Mouse (Mus musculus): ENCODE measurements around the gene Hmgn3. TPM values are rescaled to one million over a fixed set of nuclear protein-coding genes. Genes with fewer than 3 reads are reported as not detected.

Gene Hmgn3
- polyA plus RNA-seq, 1 experiment from 2014 or later, result 141 TPM

DNA sequence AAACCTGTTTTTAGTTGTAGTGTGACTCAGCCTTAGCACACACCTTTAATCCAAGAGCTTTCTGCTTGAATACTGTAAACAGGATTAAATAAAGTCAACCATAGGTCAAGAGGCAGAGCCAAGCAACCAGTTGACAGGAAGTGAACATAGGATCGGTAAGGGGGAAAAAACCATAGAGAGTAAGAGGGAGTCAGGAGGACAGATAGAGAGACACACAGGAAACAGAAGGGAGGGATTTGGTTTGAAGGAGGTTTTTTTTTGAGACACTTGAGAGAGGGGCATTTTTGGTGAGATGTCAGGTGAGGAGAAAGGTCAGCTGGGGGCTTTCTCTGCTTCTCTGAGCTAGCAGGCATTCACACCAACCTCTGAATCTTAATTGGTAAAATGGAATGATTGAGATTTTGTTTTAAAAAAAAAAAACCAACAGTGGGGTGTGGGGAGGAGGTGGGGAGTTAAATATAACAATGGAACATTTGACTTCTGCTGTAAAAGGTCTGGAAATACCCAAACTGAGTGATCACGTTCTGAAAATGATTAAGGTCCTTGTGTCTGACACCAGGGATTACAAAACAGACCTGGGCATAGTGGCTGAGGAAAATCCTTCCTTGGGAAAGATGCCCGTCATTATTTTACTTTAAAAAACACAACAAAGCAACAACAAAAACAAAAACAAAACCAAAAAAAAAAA, 51.7 kb downstream of the Hmgn3 start:
- no peak overlapping the region for H3K9ac ChIP-seq
- H3K4me2 ChIP-seq (replicated peaks), result no peak overlapping the region
- no peak for ATAC-seq (ENCODE audit: low FRiP score)

DNA sequence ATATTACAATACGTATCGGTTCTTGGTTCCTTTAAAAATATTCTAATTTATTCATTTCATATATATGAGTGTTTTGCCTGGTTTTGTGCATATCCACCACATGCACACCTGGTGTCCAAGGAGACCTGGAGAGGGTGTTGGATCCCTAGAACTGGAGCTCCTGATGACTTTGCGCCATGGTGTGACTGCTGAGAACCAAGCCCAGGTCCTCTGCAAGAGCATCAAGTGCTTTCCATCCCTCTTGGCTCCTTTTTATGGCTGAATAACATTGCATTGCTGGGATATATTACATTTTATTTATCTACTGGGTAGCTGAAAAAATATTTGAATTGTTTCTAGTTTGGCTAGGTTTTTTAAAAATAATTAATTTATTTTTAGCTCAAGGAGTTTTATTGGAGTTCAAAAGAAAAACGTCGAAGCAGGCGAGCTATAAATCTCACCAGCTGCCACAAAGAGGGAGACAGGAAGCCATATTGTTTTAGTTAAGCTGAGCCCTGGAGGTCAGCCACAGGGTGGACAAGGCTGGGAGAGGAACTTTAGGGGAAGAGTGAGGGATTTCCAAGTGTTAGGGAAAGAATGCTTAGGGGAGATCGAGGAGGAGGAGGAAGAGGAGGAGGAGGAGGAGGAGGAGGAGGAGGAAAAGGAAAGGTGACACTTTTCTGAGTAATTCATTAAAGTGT, 62.6 kb downstream of the Hmgn3 start:
- WGBS, result 71% methylated on average over 7 of the region's 7 CpGs
- no peaks in the 10 kb centered on the region for H3K27me3 ChIP-seq
- H3K36me3 ChIP-seq, result no peaks in the 10 kb centered on the region
- no peak overlapping the region for H3K4me3 ChIP-seq
- no peak for ATAC-seq (ENCODE audit: low FRiP score)
- H3K9me3 ChIP-seq (replicated peaks), result no peaks in the 10 kb centered on the region
- H3K27ac ChIP-seq, result no peak overlapping the region
- 0 out of 2 replicates have a peak, but pooled peaks cover 3% of the 10 kb centered on the region for H3K4me1 ChIP-seq
- H3K9ac ChIP-seq, result no peak overlapping the region
- H3K4me2 ChIP-seq (replicated peaks), result no peak overlapping the region

More for the DNA sequence above, 51.7 kb downstream of the Hmgn3 start:
- H3K27me3 ChIP-seq, result no peaks in the 10 kb centered on the region
- H3K4me1 ChIP-seq, result 0 out of 2 replicates have a peak, but pooled peaks cover 5% of the 10 kb centered on the region
- no peaks in the 10 kb centered on the region for H3K9me3 ChIP-seq (replicated peaks)
- H3K4me3 ChIP-seq, result no peak overlapping the region
- WGBS, result 81% methylated on average over 3 of the region's 3 CpGs
- no peak overlapping the region for H3K27ac ChIP-seq
- no peaks in the 10 kb centered on the region for H3K36me3 ChIP-seq

DNA sequence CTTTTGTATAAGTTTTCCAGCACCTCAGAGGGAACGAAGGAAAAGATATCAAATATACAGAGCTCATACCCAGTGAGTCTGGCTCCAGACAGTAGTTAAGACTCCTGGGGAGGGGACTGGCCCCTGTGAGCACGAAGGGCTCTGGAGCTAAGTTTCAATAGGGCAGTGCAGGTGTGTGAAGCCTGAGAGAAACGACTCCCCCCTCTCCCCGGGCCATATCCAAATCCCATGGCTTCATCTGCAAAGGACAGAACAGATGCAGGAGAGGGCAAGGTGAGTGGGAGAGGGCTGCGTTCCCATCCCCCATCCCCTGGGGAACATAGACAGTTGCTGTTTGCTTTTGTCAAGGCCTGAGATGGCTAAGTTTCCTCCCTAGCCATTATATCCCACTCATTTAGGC, 63.4 kb downstream of the Hmgn3 start:
- Histone ChIP-seq H3K36me3 (no peaks in the 10 kb centered on the region), H3K4me1 (0 out of 2 replicates have a peak, but pooled peaks cover 3% of the 10 kb centered on the region), H3K9me3 (replicated peaks) (no peaks in the 10 kb centered on the region), H3K4me3 (no peak overlapping the region), H3K27ac (no peak overlapping the region), H3K27me3 (no peaks in the 10 kb centered on the region), H3K9ac (no peak overlapping the region), H3K4me2 (replicated peaks) (no peak overlapping the region)
- ATAC-seq (ENCODE audit: low FRiP score), result no peak
- 66% methylated on average over 5 of the region's 5 CpGs for WGBS

DNA sequence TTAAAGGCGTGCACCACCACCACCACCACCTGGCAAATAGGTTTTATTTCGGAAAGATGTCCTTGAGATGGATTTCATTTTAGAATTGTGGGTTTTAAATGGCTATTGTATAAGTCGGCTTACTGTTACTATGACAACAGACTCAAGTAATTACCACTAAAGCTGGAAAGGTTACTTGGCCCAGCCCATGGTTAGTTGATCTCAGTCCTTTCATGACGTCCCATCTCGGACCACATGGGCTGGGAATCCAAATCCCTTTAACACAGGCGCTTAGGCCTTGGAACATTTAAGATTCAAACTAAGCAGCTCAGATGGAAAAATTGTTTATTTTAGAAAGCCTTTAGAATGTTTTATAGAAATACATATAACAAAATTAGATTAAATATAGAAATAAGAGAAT, 64.2 kb downstream of the Hmgn3 start:
- no peak overlapping the region for H3K9ac ChIP-seq
- no peaks in the 10 kb centered on the region for H3K9me3 ChIP-seq (replicated peaks)
- 85% methylated on average over 6 of the region's 6 CpGs for WGBS
- no peaks in the 10 kb centered on the region for H3K27me3 ChIP-seq
- H3K27ac ChIP-seq, result no peak overlapping the region
- H3K36me3 ChIP-seq, result no peaks in the 10 kb centered on the region
- no peak overlapping the region for H3K4me2 ChIP-seq (replicated peaks)
- H3K4me1 ChIP-seq, result 0 out of 2 replicates have a peak, but pooled peaks cover 3% of the 10 kb centered on the region
- ATAC-seq (ENCODE audit: low FRiP score), result no peak
- no peak overlapping the region for H3K4me3 ChIP-seq

DNA sequence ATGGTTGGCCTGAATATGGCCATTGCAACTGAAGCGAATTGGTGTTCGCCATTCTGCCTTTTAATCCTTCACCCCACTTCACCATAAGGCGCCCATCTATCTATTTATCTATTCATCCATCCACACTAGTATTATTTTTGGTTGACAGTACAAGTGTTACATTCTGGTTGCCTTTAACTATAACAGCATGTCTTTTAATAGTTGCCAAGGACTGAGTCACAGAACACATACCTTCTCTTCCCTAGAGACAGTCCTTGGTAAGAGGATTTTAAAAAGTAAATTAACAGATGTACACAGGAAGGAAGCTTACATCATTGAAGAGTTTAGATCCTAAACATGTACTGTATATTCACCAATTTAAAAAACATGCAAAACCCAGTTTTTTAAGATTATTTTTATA, 66.8 kb downstream of the Hmgn3 start:
- H3K27me3 ChIP-seq, result no peaks in the 10 kb centered on the region
- no peak overlapping the region for H3K27ac ChIP-seq
- no peak overlapping the region for H3K4me2 ChIP-seq (replicated peaks)
- 95% methylated on average over 3 of the region's 3 CpGs for WGBS
- H3K9me3 ChIP-seq (replicated peaks), result no peaks in the 10 kb centered on the region
- H3K9ac ChIP-seq, result no peak overlapping the region
- no peaks in the 10 kb centered on the region for H3K36me3 ChIP-seq
- H3K4me3 ChIP-seq, result no peak overlapping the region
- no peak for ATAC-seq (ENCODE audit: low FRiP score)
- 0 out of 2 replicates have a peak, but pooled peaks cover 3% of the 10 kb centered on the region for H3K4me1 ChIP-seq

DNA sequence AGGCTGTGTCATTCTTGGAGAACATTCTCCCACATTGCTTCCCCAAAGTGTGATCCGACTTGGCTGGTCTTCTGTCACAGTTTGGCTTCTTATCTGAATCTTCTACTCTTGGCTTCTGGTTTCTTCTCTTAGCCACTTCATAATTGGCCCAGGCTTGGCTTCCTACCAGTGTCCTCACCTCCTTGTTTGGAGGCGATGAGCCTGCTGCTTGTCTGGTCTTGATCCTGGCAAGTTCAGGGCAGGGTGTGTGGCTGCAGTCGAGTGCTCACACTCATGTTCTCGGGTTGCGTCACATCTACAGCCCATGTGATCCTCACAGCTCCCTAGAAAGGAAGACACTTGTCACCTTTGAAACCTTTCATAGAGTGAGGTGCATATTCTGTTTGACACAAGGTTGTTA, 78.2 kb downstream of the Hmgn3 start:
- no peaks in the 10 kb centered on the region for H3K36me3 ChIP-seq
- no peak overlapping the region for H3K4me2 ChIP-seq (replicated peaks)
- ATAC-seq (ENCODE audit: low FRiP score), result no peak
- no peaks in the 10 kb centered on the region for H3K4me1 ChIP-seq
- H3K27ac ChIP-seq, result no peak overlapping the region
- no peak overlapping the region for H3K9ac ChIP-seq
- no peaks in the 10 kb centered on the region for H3K27me3 ChIP-seq
- 87% methylated on average over 5 of the region's 5 CpGs for WGBS
- no peak overlapping the region for H3K4me3 ChIP-seq
- no peaks in the 10 kb centered on the region for H3K9me3 ChIP-seq (replicated peaks)

DNA sequence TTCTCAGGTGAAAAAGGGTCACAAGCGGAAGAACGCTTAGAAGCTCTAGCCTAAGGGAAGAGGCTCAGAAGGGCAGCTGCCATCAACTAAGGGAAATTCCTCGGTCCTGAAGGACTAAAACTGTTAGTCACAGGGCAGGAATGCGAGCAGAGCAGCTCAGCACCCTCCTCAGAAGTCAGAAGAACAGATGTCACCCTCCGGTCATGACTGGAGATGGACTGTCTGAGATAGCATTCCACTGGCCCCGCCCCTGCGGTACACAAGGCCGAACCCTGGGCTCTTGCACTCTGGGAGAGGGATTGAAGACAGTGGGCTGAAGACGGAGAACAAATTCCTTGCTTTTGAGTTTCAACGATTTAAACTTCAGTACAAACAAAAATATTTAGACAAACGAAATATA, 85.2 kb downstream of the Hmgn3 start:
- H3K4me2 ChIP-seq (replicated peaks), result no peak overlapping the region
- H3K27me3 ChIP-seq, result no peaks in the 10 kb centered on the region
- H3K27ac ChIP-seq, result no peak overlapping the region
- no peaks in the 10 kb centered on the region for H3K4me1 ChIP-seq
- ATAC-seq (ENCODE audit: low FRiP score), result no peak
- WGBS, result 74% methylated on average over 11 of the region's 11 CpGs
- no peaks in the 10 kb centered on the region for H3K9me3 ChIP-seq (replicated peaks)
- no peaks in the 10 kb centered on the region for H3K36me3 ChIP-seq
- H3K4me3 ChIP-seq, result no peak overlapping the region
- H3K9ac ChIP-seq, result no peak overlapping the region

Other genes with a start within 250 kb of the Hmgn3 start
- gene Phip, start 171.2 kb downstream of the Hmgn3 start, polyA plus RNA-seq (2016; fragmentation: Nextera tagmentation; extraction: Ambion mirVana), result 132 and 144 TPM in 2 replicates

Data from hindbrain, embryonic 12.5 days (tissue).